Mouse (Mus musculus) lung, postnatal 36 days (tissue): ENCODE measurements around the gene Gm37240.

Source experiments
- DNase-seq: peaks from one replicate; pipeline ENCODE4 v3.0.0; 2022; ENCODE audit warnings: mixed read lengths

The Gm37240 gene

GRCm38 (mm10) chr3:85551352-85551751, 336.0 kb downstream of the Gm37240 start:
- no peak for DNase-seq

GRCm38 (mm10) chr3:85550312-85550711, 337.0 kb downstream of the Gm37240 start:
- DNase-seq, result peak; percentile 9

DNA sequence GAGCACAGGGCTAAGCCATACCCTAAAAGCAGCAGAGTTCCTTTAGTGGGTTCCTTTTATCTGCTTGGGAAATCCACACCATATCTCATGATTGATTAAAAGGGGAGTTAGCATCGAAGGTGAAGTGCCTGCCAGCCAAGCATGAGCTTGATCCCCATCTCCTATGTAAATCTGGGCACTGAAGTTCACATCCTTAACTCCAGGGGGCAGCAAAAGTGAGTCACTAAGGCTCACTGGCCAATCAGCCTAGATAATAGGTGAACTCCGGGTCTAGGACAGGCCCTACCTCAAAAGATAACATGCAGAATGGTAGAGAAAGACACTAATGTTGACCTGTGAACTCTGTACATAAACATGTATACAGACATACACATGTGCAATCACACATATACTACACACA, 343.7 kb downstream of the Gm37240 start:
- peak; percentile 53 for DNase-seq

DNA sequence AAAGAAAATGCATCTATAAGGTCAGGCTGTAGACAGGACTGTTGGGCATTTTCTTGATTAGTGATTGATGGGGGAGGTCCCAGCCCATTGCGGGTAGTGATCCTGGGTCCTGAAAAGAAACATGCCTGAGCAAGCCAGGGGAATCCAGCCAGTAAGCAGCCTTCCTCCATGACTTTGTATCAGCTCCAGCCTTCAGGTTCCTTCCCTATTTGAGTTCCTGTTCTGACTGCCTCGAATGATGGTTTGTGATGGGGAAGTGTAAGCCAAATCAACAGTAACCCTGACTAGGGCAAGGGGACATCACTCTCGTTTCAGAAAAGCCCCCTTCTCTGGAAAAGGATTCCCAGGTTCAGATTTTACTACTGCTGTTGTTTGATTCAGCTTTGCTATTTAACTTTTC, 344.6 kb downstream of the Gm37240 start:
- DNase-seq, result no peak

DNA sequence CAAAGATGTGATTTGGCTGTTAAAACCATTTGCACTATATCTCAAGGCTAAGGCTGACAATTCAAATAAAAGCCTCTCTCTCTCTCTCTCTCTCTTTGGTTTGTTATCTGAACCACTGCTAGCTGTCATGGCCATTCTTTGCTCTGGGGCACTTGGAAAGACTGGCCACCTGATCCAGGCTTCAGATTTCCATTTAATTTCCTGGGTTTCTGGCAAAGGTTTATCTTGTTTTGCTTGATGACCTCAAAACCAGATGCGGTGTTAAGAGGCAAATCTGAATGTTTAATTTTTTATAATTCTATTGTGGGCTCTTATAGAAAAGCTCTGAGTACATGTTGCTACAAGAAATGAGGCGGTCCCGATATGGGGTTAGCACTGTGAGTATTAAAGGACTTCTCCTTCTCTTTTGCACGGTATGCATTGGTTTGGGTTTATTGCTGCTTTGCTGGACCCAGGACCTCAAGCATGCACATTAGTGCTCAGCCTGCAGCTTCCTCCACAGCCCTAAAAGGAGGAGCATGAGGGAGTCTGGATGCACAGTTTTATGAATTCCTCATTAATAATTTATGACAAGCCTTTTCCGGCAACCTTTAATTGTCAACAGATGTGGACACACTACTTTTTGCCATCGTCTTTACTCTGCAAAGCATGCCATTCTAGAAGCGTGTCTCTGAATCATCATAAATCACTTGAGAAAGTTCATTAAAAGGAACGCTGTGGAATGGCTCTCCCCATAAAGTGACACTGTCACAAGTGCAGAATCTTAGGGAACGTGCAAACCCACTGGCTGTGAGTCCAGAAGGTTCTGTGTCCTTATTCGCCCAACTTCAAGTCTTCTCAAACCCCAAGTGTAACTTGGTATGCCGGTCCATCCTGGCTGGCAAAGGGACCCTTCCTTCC, 351.4 kb downstream of the Gm37240 start:
- DNase-seq, result no peak

- DNase-seq, result no peak
Measured at GRCm38 (mm10) chr3:85535042-85535441, 352.3 kb downstream of the Gm37240 start.

DNA sequence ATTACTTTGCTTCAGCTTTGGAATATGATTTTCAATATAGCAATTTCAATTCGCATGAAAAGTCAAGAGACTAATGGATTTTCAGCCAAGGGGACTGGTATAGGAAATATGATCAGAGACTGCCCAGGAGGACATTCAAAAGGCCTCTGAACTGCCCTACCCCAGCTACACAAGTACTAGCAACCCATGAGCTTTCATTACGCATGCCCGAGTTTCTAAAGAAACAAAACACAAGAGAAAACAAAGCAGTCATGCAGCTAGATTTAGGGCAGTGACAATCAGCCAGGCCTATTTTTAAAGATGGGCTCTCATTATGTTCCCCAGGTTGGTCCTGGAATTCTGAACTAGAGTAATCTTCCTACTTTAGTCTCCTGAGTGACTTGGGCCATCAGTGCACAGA, 354.9 kb downstream of the Gm37240 start:
- no peak for DNase-seq

DNA sequence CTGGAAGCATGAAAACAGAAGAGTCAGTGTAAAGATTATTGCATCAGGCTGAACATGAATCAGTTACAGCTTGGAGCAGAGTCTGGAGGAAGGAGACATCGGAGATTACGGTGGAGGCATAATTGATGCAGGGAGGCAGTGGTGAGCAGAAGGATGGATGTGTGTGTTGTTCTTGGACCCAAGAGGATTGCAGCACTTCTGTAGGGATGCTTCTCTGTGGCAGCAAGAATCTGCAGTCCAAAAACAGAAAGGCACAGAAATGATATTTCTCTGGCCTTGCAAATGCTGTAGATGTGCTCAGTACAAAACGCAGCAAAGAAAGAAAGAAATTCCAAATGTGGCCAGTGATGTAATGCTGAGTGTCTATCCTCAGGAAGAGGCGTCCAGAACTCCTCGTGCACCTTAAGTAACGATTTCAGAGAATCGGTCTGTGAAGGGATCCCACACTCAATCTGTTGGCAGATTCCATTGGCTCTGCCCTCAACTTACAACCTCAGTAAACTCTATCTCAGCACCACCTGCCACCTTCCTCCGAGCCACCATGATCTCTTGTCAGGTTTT, 356.6 kb downstream of the Gm37240 start:
- no peak for DNase-seq

- no peak for DNase-seq
Measured at GRCm38 (mm10) chr3:85521311-85521907, 365.9 kb downstream of the Gm37240 start.

- no peak for DNase-seq
Measured at GRCm38 (mm10) chr3:85518668-85519067, 368.6 kb downstream of the Gm37240 start.

GRCm38 (mm10) chr3:85518072-85518471, 369.2 kb downstream of the Gm37240 start:
- DNase-seq, result no peak

- no peak for DNase-seq
Measured at GRCm38 (mm10) chr3:85516739-85517396, 370.4 kb downstream of the Gm37240 start.

DNA sequence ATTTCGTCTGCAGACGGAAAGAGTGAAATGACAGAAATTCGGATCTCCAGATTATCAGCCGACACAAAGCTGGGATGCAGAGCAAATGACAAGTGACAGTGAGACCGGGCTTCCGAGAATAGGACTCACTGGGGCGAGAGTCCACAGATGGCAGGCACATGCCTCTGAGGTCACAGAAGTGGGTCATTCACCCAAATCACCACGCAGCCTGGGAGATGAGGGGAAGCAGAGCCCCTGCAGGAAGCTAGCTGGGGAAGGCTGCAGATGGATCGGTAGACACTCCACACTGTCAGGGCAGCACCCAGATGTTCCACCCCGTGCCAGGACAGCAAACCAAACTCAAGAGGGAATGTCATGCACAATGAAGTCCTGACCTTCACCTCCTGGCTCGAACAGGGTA, 372.6 kb downstream of the Gm37240 start:
- no peak for DNase-seq

- no peak for DNase-seq
Measured at GRCm38 (mm10) chr3:85508717-85509279, 378.5 kb downstream of the Gm37240 start.

GRCm38 (mm10) chr3:85500096-85500495, 387.2 kb downstream of the Gm37240 start:
- no peak for DNase-seq

DNA sequence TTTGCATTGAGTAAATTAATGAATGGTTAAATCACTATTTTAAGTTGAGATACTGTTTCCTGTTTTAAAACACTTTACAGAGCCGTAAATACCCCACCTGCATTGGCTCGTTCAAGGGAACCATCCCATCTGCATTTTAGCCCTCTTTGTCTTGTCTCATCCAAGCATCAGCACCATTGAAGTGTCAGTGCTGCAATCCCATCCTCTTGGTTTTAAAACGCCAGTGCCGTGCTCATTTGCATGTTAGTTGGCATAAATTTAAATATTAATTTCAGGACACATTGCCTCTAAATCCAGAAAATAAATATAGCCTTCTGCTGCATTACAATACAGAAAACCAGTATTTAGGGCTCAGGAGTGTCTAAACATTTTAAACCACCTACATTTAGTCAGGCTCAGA, 391.2 kb downstream of the Gm37240 start:
- no peak for DNase-seq

DNA sequence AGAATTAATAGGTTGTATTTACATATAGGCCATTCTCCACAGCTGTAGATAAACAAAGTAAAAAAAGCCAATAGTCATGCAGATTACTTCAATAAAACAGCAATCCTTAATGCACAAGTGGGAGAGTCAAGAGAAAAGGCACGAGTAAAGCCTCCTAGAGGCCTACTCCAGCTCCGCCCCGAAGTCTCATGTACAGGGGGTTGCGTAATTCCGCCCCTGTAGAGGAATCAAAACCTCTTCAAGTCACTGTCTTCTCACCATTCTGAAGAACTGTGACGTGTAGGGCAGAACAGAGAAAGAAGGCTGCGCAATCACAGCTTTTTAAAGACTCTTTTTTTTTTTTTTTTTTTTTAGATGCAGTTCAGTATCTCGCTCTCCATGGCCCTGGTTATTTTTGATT, 393.5 kb downstream of the Gm37240 start:
- DNase-seq, result no peak

DNA sequence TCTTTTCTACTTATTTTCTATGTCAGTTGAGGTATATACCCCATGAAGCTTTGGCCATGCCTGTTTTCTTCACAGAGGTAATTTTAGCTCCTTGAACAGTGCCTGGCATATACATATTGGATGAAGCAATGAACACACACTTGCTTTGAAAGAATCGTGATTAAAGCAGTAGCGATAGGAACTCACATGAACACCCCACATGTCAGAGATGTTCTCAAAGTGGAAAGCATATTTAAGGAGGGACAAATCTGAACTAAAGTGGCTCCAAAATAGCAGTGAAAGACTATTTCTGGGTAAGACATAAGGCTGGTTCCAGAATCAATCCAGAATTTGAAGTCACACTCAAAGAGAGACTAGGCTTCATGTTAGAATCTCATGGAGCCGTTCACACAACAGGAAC, 397.1 kb downstream of the Gm37240 start:
- no peak for DNase-seq

- no peak for DNase-seq
Measured at GRCm38 (mm10) chr3:85487379-85487778, 399.9 kb downstream of the Gm37240 start.

DNA sequence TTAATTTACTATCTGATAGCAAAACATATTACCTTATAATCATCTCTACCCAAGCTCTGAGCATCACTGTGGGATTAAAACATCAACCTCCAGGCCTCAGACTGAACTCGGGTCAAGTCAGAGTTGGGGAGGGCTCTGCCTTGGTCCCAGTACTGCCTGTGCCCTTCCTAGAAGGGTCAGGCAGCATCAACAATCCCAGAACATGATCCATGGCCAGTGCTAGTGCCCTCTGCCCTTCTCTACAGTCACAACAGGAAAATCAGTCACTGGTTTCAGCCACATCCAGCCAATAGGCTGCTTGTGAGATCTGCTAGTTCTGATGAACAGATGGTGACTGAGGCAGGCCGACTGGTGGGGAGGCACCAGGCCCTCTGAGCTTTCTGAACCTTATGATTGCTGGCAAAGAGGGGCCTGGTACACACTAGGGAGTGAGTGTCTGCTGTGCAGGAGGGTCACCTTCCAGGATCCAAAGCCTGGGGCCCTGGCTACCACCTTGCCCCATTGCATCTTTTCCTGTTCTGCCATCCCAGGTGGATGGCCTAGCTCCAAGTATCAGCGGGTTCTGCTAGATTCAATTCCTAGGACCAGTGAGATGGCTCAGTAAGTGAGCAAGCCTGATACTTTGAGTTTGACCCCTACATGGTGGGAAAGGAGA, 401.7 kb downstream of the Gm37240 start:
- DNase-seq, result no peak

DNA sequence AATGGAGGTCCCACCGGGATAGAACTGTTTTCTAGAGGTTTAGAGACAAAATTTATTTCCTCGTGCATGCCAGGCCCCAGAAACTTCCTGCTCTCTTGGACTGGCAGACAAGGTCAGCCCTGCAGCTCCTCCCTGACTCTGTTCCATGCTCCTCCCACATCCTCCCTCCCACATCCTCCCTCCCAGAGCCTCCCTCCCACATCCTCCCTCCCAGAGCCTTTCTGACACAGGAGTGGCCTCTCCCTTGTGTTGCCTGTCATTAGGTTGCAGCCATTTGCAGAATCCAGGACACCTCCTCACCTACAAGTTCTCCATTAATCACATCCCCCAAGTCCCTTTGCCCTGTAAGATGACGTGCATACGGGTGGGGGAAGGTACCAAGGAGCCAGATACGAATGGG, 404.7 kb downstream of the Gm37240 start:
- DNase-seq, result peak; percentile 45

DNA sequence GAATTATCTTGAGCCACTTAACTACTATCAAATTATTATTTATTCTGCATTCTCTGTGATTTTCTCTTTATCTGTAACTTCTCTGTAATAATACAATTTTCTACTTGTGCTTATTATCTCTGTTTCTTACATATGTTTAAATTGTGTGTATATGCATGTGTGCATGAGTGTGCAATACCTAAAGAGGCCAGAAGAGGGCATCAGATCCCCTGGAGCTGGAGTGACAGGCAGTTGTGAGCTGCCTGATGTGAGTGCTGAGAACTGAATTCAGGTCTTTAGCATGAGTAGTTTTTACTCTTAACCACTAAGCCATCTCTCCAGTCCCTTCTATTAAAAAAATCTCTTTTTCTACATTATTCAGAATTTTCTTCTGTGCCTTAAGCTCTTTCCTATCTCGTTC, 406.7 kb downstream of the Gm37240 start:
- no peak for DNase-seq

GRCm38 (mm10) chr3:85478731-85479130, 408.6 kb downstream of the Gm37240 start:
- DNase-seq, result no peak
